Mouse (Mus musculus): Measurements from ENCODE around the gene Nrgn. TPM values are rescaled to one million over a fixed set of nuclear protein-coding genes. Genes with fewer than 3 reads are reported as not detected.

Nrgn gene
- polyA plus RNA-seq, 1 experiment from 2014 or later: 6.3 TPM

DNA sequence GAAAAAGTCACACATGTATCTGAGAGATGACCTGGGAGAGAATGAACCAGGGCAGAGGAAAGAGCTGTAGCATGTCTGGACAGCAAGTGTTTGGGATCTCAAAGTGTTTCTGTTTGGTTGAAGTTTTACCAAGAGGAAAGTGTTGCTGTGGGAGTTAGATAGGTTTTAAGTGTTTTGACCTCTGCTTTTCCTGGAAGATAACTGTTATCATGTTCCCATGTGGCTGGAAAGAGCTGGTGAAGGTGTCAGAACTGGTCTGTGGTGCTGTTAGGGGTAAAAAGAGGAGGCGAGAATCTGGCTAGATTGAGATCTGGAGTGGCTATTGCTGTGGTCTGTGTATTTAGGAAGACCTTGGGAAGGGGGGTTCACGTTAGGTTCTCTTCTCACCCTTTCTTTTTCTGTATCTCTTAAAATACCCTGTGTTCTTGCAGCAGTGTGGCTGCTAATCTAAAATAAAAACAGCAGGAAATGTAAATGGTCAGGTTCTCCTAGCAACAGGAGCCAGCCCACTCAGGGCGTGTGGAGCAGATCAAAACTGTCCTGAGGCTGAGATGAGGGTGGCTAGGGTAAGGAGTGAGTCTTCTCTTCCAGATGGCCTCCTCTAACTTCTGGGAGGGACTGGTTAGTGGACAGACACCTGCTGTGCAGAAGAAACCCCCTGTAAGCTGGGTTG, 19.6 kb upstream of the Nrgn start:
- Histone ChIP-seq H3K4me3 (no peak overlapping the region), H3K9me3 (replicated peaks) (no peaks in the 10 kb centered on the region), H3K4me1 (replicated peaks) (peaks cover 22% of the 10 kb centered on the region), H3K36me3 (no peaks in the 10 kb centered on the region), H3K9ac (no peak overlapping the region), H3K4me2 (no peak overlapping the region), H3K27me3 (no peaks in the 10 kb centered on the region), H3K27ac (no peak overlapping the region)
- no peak for ATAC-seq (replicated peaks; ENCODE audit: insufficient number of reproducible peaks, insufficient read depth, low FRiP score, low read depth)
- 24% methylated on average over 3 of the region's 3 CpGs for WGBS

DNA sequence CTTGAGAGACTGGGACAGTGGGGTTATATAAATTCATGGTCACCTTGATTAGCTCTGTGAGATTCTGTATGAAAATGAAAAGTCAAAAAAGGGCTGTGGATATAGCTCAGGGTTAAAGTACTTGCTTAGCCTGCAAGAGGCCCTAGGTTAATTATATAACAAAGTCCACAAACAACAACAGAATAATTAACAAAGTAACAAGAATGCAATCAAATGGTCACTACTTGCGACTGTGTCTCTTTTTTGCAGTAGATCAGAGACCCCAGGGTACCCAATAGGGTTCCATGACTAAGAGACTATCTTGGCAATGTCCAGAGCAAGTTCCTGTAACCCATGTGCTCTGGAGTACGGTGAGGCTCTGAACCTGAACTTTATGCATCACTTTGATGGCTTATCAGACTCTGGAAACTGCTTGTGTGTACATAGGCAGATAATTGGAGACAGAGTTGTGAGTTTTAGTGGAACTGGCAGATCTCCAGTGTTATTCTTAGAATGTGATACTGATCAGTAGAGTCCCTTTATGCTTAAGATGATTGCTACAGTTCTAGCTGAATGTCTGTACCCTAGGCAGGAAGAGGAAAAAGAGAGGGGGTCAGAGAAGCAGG, 16.6 kb upstream of the Nrgn start:
- H3K27ac ChIP-seq: no peak overlapping the region
- H3K4me1 ChIP-seq (replicated peaks): peaks cover 19% of the 10 kb centered on the region
- no peaks in the 10 kb centered on the region for H3K36me3 ChIP-seq
- no peak overlapping the region for H3K4me3 ChIP-seq
- no peaks in the 10 kb centered on the region for H3K9me3 ChIP-seq (replicated peaks)
- WGBS: 55% methylated on average over 2 of the region's 2 CpGs
- H3K4me2 ChIP-seq: no peak overlapping the region
- no peak for ATAC-seq (replicated peaks; ENCODE audit: insufficient number of reproducible peaks, insufficient read depth, low FRiP score, low read depth)
- no peaks in the 10 kb centered on the region for H3K27me3 ChIP-seq
- H3K9ac ChIP-seq: no peak overlapping the region

DNA sequence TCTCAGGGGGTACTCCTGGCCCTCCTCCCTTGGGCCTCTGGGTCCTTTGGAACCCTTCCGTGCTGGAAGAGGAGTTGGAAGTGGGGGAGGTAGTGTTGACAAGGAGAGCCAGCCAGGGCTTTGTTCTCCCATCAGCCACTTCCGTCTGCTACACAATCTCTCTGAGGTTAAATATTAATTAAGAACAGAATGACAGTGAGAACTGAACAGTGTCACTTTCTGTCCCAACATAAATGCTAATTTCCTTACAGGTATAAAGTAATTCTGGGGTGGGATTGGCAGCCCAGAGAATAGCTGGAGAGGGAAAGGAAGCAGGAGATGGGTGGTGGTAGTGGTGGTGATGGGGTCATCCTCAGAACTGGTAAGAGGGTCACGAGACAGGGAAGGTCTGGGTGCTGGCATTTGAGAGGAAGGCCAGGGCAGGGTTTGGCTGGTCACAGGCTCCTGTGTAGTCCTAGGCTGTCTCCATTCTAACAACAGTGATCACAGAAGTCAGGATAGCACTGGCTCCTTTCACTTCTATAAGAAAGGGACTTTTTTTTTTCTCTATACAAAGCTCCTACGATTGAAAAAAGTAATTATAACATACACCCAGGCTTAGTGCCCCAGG, 16.0 kb upstream of the Nrgn start:
- 0 out of 2 replicates have a peak overlapping the region, but pooled peaks have one; percentile 20 for H3K27ac ChIP-seq
- peaks cover 19% of the 10 kb centered on the region for H3K4me1 ChIP-seq (replicated peaks)
- ATAC-seq (replicated peaks; ENCODE audit: insufficient number of reproducible peaks, insufficient read depth, low FRiP score, low read depth): no peak
- 30% methylated on average over 4 of the region's 4 CpGs for WGBS
- no peaks in the 10 kb centered on the region for H3K9me3 ChIP-seq (replicated peaks)
- no peaks in the 10 kb centered on the region for H3K36me3 ChIP-seq
- no peak overlapping the region for H3K4me3 ChIP-seq
- no peaks in the 10 kb centered on the region for H3K27me3 ChIP-seq
- peak overlapping the region; percentile 52 for H3K4me2 ChIP-seq
- no peak overlapping the region for H3K9ac ChIP-seq

DNA sequence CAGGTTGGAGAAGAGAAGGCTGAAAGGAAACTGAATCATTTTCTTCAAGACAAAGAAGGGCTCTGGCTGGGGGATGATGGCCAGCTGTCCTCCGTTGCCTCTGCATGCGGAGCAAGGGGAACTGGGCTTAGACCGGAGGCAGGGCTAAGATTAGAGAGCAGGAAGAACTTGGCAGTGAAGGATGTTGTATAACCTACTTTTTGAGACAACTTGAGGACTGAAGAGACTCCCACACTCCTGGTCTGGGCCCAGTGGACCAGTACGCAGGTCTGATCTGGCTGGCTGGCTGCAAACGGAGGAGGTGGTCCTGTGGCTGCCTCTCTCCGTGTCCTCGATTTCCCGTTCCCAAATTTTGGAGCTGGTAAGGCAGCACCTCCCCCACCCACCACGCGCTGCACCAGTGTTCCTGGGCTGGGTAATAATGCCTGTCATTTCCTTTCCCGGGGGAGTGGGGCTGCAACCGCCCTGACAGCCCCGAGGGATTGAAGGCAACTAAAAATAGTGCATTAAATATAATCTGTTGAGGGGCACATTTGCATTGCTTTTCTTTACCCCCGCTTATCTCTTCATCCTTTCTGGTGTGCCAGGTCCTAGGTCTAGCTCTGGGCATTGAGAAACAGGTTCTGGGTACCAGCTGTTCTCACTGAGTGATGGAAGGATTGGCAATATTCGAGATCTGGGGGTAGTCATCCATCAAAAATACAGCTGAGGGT, 15.3 kb upstream of the Nrgn start:
- Histone ChIP-seq H3K9ac (no peak overlapping the region), H3K27me3 (no peaks in the 10 kb centered on the region), H3K27ac (0 out of 2 replicates have a peak overlapping the region, but pooled peaks have one; percentile 20), H3K4me1 (replicated peaks) (peaks cover 19% of the 10 kb centered on the region), H3K36me3 (no peaks in the 10 kb centered on the region), H3K4me3 (peak overlapping the region; percentile 24), H3K9me3 (replicated peaks) (no peaks in the 10 kb centered on the region), H3K4me2 (peak overlapping the region; percentile 52)
- WGBS: 23% methylated on average over 15 of the region's 15 CpGs
- ATAC-seq (replicated peaks; ENCODE audit: insufficient number of reproducible peaks, insufficient read depth, low FRiP score, low read depth): no peak

DNA sequence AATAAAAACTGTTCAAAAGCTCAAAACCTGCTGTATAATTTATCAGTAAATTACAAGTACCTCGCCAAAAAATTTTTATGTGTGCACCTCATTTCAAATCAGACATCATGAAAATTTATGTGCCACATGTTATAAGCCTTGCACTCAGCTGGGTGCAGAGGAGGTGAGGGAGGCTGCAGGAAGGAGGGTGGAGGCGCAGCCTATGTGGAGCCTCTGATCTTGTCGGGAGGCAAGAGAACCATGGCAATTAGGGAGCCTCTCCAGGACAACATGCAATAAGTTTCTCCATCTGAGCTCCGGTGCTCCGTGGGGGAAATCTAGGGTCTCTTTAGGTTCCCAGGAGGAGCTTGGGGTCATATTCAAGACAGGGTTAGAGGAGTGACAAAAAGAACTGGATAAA, 14.8 kb upstream of the Nrgn start:
- no peak overlapping the region for H3K27ac ChIP-seq
- H3K9me3 ChIP-seq (replicated peaks): no peaks in the 10 kb centered on the region
- H3K36me3 ChIP-seq: no peaks in the 10 kb centered on the region
- no peak overlapping the region for H3K4me3 ChIP-seq
- no peak overlapping the region for H3K9ac ChIP-seq
- H3K27me3 ChIP-seq: no peaks in the 10 kb centered on the region
- WGBS: 42% methylated on average over 5 of the region's 5 CpGs
- H3K4me1 ChIP-seq (replicated peaks): peaks cover 16% of the 10 kb centered on the region
- H3K4me2 ChIP-seq: peak overlapping the region; percentile 52; the same call in 1 of the 2 replicates
- ATAC-seq (replicated peaks; ENCODE audit: insufficient number of reproducible peaks, insufficient read depth, low FRiP score, low read depth): no peak

DNA sequence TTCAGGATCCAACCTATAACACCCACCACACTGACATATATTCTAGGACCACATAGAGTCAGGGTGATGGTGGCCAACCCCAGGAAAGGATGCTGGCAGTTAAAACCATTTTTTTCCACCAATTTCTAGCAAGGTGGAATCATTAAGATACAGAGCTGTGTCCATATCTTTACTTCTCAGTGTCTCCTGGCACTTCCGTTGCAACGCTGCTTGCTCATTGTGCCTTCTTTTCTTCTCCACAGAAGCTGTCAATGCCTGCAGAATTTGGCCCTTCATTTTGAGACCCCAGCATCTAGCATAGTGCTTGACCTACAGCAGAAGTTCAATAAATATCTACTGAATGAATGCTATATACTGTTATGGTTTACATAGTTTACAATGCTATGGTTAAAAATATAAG, 14.3 kb upstream of the Nrgn start:
- Histone ChIP-seq H3K27me3 (no peaks in the 10 kb centered on the region), H3K4me3 (no peak overlapping the region), H3K27ac (no peak overlapping the region), H3K4me2 (no peak overlapping the region), H3K36me3 (no peaks in the 10 kb centered on the region), H3K4me1 (replicated peaks) (peaks cover 14% of the 10 kb centered on the region), H3K9me3 (replicated peaks) (no peaks in the 10 kb centered on the region), H3K9ac (no peak overlapping the region)
- 82% methylated on average over 2 of the region's 2 CpGs for WGBS
- no peak for ATAC-seq (replicated peaks; ENCODE audit: insufficient number of reproducible peaks, insufficient read depth, low FRiP score, low read depth)

DNA sequence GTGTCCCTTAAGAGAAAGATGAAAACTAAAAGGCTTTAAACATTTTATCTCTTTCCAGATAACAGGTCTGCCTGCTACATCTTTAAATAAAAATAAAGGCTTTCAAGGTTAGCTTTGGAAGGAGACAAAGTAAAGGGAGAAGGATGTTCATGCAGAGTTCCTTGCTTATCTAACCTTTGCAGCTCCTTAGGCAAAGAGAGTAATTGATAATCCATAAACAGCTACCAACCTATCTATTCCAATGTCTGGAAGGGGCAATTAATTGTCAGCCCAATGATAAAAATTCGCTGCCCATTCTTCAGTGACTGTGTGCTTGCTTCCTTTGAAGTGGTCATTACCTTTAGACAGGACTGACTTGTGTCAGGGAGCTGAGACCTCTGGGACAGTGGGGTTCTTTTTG, 11.1 kb upstream of the Nrgn start:
- no peaks in the 10 kb centered on the region for H3K27me3 ChIP-seq
- 47% methylated on average over 1 of the region's 1 CpGs for WGBS

DNA sequence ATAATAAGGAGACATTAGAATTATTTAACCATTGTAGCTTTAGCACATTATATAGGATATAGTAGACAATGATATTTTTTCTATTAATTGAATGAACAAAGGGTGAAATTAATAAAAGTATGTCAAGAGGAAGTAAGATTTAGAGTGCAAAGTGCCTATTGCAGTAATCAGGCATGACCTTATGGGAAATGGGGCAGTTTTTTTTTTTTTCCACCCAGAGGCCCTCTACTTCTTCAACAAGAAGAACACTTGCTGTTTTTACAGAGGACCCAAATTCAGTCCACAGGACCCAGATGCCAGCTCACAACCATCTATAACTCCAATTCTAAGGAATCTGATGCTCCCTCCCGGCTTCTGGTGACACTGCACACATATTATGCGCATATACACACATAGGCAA, 7.9 kb upstream of the Nrgn start:
- Histone ChIP-seq H3K27me3 (no peaks in the 10 kb centered on the region), H3K4me1 (replicated peaks) (no peaks in the 10 kb centered on the region), H3K9ac (no peak overlapping the region), H3K4me2 (no peak overlapping the region), H3K9me3 (replicated peaks) (no peaks in the 10 kb centered on the region), H3K4me3 (no peak overlapping the region), H3K27ac (no peak overlapping the region), H3K36me3 (no peaks in the 10 kb centered on the region)
- 80% methylated on average over 2 of the region's 2 CpGs for WGBS
- no peak for ATAC-seq (replicated peaks; ENCODE audit: insufficient number of reproducible peaks, insufficient read depth, low FRiP score, low read depth)

More for the DNA sequence above, 11.1 kb upstream of the Nrgn start:
- Histone ChIP-seq H3K4me1 (replicated peaks) (peaks cover 14% of the 10 kb centered on the region), H3K4me3 (no peak overlapping the region), H3K9me3 (replicated peaks) (no peaks in the 10 kb centered on the region), H3K36me3 (no peaks in the 10 kb centered on the region), H3K4me2 (no peak overlapping the region), H3K27ac (no peak overlapping the region), H3K9ac (no peak overlapping the region)
- no peak for ATAC-seq (replicated peaks; ENCODE audit: insufficient number of reproducible peaks, insufficient read depth, low FRiP score, low read depth)

DNA sequence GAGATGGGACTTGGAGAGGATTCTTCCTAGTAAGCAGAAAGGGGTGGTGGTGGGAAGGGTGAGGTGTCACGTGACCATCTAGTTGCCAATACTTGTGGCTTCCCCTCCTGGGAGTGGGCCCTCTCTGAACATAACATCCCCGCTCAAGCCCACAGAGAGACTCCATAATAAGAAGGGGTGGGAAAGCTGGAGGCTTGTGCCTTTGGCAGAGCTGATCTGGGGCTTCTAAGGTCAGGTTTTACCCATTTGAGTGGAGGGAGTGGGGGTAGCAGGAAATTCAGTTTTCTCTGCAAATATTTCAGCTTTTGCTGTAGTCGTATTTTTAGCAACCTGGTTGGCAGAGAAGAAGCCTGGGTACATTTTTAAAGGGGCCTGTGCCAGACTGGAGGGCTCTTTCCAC, 3.7 kb upstream of the Nrgn start:
- no peaks in the 10 kb centered on the region for H3K36me3 ChIP-seq
- H3K27ac ChIP-seq: no peak overlapping the region
- 60% methylated on average over 3 of the region's 3 CpGs for WGBS
- no peak for ATAC-seq (replicated peaks; ENCODE audit: insufficient number of reproducible peaks, insufficient read depth, low FRiP score, low read depth)
- no peak overlapping the region for H3K4me3 ChIP-seq
- H3K27me3 ChIP-seq: peaks cover 29% of the 10 kb centered on the region
- H3K4me1 ChIP-seq (replicated peaks): peaks cover 13% of the 10 kb centered on the region
- H3K9me3 ChIP-seq (replicated peaks): no peaks in the 10 kb centered on the region
- no peak overlapping the region for H3K9ac ChIP-seq
- H3K4me2 ChIP-seq: no peak overlapping the region

DNA sequence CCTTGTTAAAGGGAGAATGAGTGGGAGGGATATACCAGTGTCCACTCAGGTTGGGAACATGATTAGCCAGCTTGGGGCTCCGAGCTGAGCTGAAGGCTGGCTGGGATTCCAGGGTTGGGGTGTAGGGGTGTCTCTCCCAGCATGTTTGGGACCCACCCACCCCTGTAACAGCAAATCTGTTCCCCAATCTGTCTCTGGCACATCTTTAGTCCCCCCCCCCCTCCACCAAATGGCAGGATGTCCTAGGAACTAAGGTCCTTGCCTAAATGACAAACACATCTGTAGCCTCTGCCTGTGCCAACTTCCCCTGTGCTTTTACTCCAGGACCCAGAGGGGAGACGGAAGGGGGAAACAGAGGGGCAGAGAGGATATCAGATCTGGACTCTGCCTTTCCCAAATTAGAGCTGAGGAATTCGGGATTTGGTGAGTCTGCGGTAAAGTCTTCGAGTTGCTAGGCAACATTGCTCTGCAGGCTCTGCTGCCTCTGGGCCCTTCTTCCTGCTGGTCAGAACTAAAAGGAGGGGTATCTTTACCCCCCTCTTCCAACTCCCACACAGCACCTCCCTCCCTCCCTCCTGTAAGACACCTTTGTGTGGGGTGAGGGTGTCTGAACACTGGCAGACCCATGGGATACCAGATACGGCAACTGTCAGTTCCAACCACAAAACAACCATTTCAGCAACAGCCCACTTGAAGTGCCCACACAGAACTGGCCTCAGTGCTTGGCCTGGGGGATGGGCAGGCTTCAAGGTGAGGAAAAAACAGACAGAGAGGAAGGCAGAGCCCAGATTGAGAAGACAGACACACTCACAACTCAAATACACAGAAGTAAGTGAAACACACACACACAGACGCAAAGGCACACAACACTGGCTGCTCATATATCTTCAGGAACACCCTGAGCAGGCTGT, 2.4 kb upstream of the Nrgn start, which contains the start of gene Siae:
Gene Siae (plus strand): TSS at position 861 of the 911 bp plus-strand sequence.
- Histone ChIP-seq H3K4me1 (replicated peaks) (peaks cover 13% of the 10 kb centered on the region), H3K4me3 (no peak within 1 kb of the TSS), H3K4me2 (no peak within 1 kb of the TSS), H3K9me3 (replicated peaks) (no peaks in the 10 kb centered on the region), H3K9ac (no peak within 1 kb of the TSS), H3K27me3 (peaks cover 38% of the 10 kb centered on the region), H3K36me3 (no peaks in the 10 kb centered on the region), H3K27ac (no peak within 1 kb of the TSS)
- WGBS: 23% methylated on average over 7 of the region's 7 CpGs
- ATAC-seq (replicated peaks; ENCODE audit: insufficient number of reproducible peaks, insufficient read depth, low FRiP score, low read depth): no peak

All from heart, embryonic 15.5 days (tissue).